Mouse (Mus musculus) thymus, postnatal 0 days (tissue): ENCODE results near the gene Tas2r134. TPM values are rescaled to one million over a fixed set of nuclear protein-coding genes. Genes with fewer than 3 reads are reported as not detected.

Source experiments
- DNase-seq: peaks from one replicate; pipeline ENCODE4 v3.0.0-alpha.2; 2015; ENCODE audit warnings: low spot score
- polyA plus RNA-seq: library from polyadenylated mRNA; unstranded; fragments of >200 nt; fragmentation: Nextera tagmentation; extraction: Ambion mirVana; gene quantifications from 2 replicates; pipeline ENCODE4 v1.2.1, GENCODE M21; 2015

Tas2r134 gene
- polyA plus RNA-seq, 1 experiment from 2014 or later, result not detected

DNA sequence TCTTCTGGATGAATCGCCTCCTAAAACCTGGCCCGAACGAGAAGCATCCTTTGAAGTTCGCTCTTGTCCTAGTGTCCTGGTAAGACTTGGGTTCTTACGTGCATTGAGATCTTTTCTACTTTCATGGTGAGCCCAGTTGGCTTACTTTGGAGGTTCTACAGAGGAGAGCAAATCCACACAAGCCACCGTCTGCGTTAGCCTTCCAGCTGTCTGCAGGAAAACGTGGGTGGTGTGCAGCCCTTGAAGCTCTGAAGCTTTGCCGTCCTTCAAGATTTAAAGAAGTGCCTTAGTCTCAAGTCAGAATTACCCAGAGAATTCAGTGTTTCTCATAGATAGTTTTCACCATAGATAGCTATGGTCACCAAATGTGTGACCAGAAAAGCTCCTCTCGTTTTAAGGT, 24.8 kb downstream of the Tas2r134 start:
- DNase-seq, result no peak

DNA sequence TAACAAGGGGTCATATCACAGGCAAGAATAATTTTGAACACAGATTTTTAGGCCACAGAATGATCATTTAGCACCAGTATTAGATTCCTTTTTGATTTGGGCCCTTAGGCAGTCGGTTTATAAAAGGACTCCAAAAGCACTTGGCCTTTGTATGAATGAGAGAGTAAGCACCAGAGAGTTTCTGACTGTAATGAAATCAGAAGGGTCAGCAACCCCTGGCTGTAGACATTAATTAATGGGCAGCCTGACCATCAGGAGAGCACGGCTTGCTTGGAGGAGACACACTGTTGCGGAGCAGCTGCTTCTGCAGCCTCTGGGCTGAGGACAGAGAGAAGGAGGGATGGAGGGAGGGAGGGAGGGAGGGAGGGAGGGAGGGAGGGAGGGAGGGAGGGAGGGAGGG, 30.4 kb downstream of the Tas2r134 start:
- DNase-seq, result no peak

DNA sequence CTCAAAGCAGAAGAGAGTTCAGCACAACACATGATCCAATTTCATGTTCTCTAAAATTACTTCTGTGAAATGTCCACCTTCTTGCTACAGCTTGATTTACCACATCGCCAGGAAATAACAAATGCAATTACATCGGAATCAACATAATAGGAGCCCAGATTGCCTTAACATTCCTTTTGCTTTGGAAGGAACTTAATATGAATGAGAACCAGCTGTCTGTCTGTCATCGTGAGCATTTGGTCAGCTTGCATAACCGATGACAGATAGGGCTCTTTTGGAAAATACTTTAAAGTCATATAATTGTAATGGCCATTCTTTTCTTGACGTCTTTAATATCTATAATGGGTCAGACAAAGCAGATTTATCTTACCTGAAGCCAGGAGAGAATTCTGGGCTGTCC, 31.0 kb downstream of the Tas2r134 start:
- no peak for DNase-seq

DNA sequence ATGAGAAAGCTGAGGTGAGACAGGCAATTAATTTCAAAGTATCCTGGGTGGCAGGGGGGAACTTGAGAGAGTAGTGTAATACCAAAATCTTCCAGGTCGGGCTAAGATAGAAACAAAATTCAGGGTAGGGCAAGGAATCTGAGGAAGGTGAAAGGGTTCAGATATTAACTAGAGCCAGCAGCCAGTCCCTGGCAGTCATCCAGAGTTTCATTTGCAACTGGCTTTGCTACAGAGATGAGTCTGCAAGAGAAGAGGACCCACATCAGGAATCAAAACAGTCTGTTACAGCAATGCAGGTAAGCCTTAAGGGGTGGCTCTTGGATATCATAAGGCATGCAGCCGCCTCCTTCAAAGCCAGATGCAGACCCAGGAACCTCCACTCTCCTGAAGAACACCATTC, 47.0 kb downstream of the Tas2r134 start:
- no peak for DNase-seq
